Mouse (Mus musculus): Measurements from ENCODE around the gene Vcpkmt. TPM values are rescaled to one million over a fixed set of nuclear protein-coding genes. Genes with fewer than 3 reads are reported as not detected.

Vcpkmt gene
- 13.9 and 14.6 TPM in 2 replicates for polyA plus RNA-seq (2015; fragmentation: Nextera tagmentation; extraction: Ambion mirVana)

DNA sequence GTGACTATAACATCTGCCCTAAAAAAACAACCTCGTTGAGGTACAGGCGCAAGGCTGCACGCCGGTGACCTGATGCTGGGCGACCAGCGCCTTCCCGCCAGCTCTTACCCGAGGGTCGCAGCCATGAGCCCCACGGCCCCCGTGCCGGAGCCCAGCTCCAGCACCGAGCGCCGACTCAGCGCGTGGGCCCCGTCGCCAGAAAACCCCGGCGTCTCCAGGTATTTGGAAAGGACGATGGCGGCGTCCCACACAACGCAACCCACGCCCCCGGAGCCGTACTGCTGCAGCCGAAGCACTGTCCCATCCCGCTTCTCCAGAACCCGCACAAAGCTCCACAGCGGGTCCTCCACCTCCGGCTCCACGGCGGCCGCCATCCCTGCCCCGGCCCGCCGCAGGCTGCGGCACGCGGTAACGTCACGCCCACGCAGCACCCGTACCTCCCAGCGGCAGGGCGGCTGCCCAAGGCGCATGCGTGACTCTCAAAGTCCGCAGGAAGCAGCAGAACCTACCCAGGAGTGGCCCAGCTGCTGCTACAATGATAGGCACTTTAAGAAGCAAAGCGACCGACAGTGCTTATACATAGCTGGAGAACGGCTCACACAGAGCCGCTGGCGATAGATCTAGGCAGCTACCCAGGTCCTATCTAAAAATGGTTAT, at the start of gene Vcpkmt:
TSS of gene Vcpkmt (minus strand) at position 416 of the 657 bp plus-strand sequence.

Small RNA genes lying within 50 kb of the gene (microRNA-seq; reads per million reads assigned to microRNA genes)
- not detected for gene Gm23018

Other genes with a start within 250 kb of the Vcpkmt start
- gene Nemf, start 225.9 kb downstream of the Vcpkmt start, polyA plus RNA-seq (2015; fragmentation: Nextera tagmentation; extraction: Ambion mirVana), result 45.2 and 54.1 TPM in 2 replicates
- gene Arf6, start 210.9 kb downstream of the Vcpkmt start, polyA plus RNA-seq (2015; fragmentation: Nextera tagmentation; extraction: Ambion mirVana), result 51.1 and 62.3 TPM in 2 replicates
- gene Gm9887, start 210.6 kb downstream of the Vcpkmt start, polyA plus RNA-seq (2015; fragmentation: Nextera tagmentation; extraction: Ambion mirVana), result 2.0 and 2.9 TPM in 2 replicates
- gene Sos2, start 98.8 kb upstream of the Vcpkmt start, polyA plus RNA-seq (2015; fragmentation: Nextera tagmentation; extraction: Ambion mirVana), result 5.0 and 5.6 TPM in 2 replicates
- gene L2hgdh, start 141.8 kb upstream of the Vcpkmt start, polyA plus RNA-seq (2015; fragmentation: Nextera tagmentation; extraction: Ambion mirVana), result 5.3 and 5.9 TPM in 2 replicates
- 15.5 and 16.5 TPM in 2 replicates for gene Atp5s, start 141.9 kb upstream of the Vcpkmt start, polyA plus RNA-seq (2015; fragmentation: Nextera tagmentation; extraction: Ambion mirVana)
- 6.3 and 8.5 TPM in 2 replicates for gene Cdkl1, start 208.2 kb upstream of the Vcpkmt start, polyA plus RNA-seq (2015; fragmentation: Nextera tagmentation; extraction: Ambion mirVana)